Mouse (Mus musculus): Measurements from ENCODE around the gene Npy4r. TPM values are rescaled to one million over a fixed set of nuclear protein-coding genes. Genes with fewer than 3 reads are reported as not detected.

The Npy4r gene
- polyA plus RNA-seq, 1 experiment: 0.34 TPM

GRCm38 (mm10) chr14:34120923-34121351, 31.4 kb downstream of the Npy4r start:
- no peaks in the 10 kb centered on the region for H3K36me3 ChIP-seq (ENCODE audit: control insufficient read depth, insufficient read depth)
- no peaks in the 10 kb centered on the region for H3K79me2 ChIP-seq (ENCODE audit: control insufficient read depth, insufficient read depth)
- H3K4me3 ChIP-seq: no peak overlapping the region
- TF ChIP-seq REST (IDR thresholded peaks at IDR 0.05; ENCODE audit: insufficient read depth, insufficient read length): no peak
- TF ChIP-seq SRF (IDR thresholded peaks at IDR 0.05; ENCODE audit: control insufficient read depth, insufficient read length, low read depth): no peak
- no peak for TF ChIP-seq TCF3 (IDR thresholded peaks at IDR 0.05; ENCODE audit: insufficient read length, low read depth)
- TF ChIP-seq POLR2AphosphoS2 (IDR thresholded peaks at IDR 0.05; ENCODE audit: insufficient read length, low read depth): no peak
- TF ChIP-seq TCF12 (IDR thresholded peaks at IDR 0.05; ENCODE audit: insufficient read depth, poor library complexity, severe bottlenecking): no peak
- no peak for TF ChIP-seq USF1 (IDR thresholded peaks at IDR 0.05; ENCODE audit: low read depth)
- TF ChIP-seq MYOD1 (IDR thresholded peaks at IDR 0.05; ENCODE audit: control insufficient read depth in 1 of 3, insufficient read length in 2 of 3, low read depth in 2 of 3): no peak
- no peak overlapping the region for H3ac ChIP-seq (ENCODE audit: control insufficient read depth, insufficient read length)
- no peaks in the 10 kb centered on the region for H3K27me3 ChIP-seq (ENCODE audit: control insufficient read depth, insufficient read depth, insufficient read length)
- H3K4me2 ChIP-seq (ENCODE audit: low read depth): no peak overlapping the region

- Histone ChIP-seq H3K36me3 (ENCODE audit: control insufficient read depth, insufficient read depth) (no peaks in the 10 kb centered on the region), H3ac (ENCODE audit: control insufficient read depth, insufficient read length) (no peak overlapping the region), H3K4me3 (no peak overlapping the region), H3K79me2 (ENCODE audit: control insufficient read depth, insufficient read depth) (no peaks in the 10 kb centered on the region), H3K4me2 (ENCODE audit: low read depth) (no peak overlapping the region), H3K27me3 (ENCODE audit: control insufficient read depth, insufficient read depth, insufficient read length) (no peaks in the 10 kb centered on the region)
- TF ChIP-seq TCF3 (IDR thresholded peaks at IDR 0.05; ENCODE audit: insufficient read length, low read depth) (no peak), POLR2AphosphoS2 (IDR thresholded peaks at IDR 0.05; ENCODE audit: insufficient read length, low read depth) (no peak), SRF (IDR thresholded peaks at IDR 0.05; ENCODE audit: control insufficient read depth, insufficient read length, low read depth) (no peak), MYOG (IDR thresholded peaks at IDR 0.05; ENCODE audit: control insufficient read depth in 1 of 3, insufficient read depth in 1 of 3, insufficient read length in 2 of 3, low read depth in 2 of 3) (no peak), REST (IDR thresholded peaks at IDR 0.05; ENCODE audit: insufficient read depth, insufficient read length) (no peak), E2F4 (IDR thresholded peaks at IDR 0.05; ENCODE audit: insufficient read depth) (no peak), CEBPB (IDR thresholded peaks at IDR 0.05; ENCODE audit: insufficient read depth, poor library complexity, severe bottlenecking) (no peak), TCF12 (IDR thresholded peaks at IDR 0.05; ENCODE audit: insufficient read depth, poor library complexity, severe bottlenecking) (no peak)
Observed at GRCm38 (mm10) chr14:34120016-34120910, 32.0 kb downstream of the Npy4r start.

GRCm38 (mm10) chr14:34119046-34119723, 33.1 kb downstream of the Npy4r start:
- Histone ChIP-seq H3K79me2 (ENCODE audit: control insufficient read depth, insufficient read depth) (no peaks in the 10 kb centered on the region), H3K4me3 (no peak overlapping the region), H3ac (ENCODE audit: control insufficient read depth, insufficient read length) (no peak overlapping the region), H3K27me3 (ENCODE audit: control insufficient read depth, insufficient read depth, insufficient read length) (no peaks in the 10 kb centered on the region), H3K36me3 (ENCODE audit: control insufficient read depth, insufficient read depth) (no peaks in the 10 kb centered on the region), H3K4me2 (ENCODE audit: low read depth) (no peak overlapping the region)
- TF ChIP-seq MAX (IDR thresholded peaks at IDR 0.05; ENCODE audit: low read depth): no peak

GRCm38 (mm10) chr14:34114311-34114710, 38.0 kb downstream of the Npy4r start:
- Histone ChIP-seq H3K79me2 (ENCODE audit: control insufficient read depth, insufficient read depth) (no peaks in the 10 kb centered on the region), H3K27me3 (ENCODE audit: control insufficient read depth, insufficient read depth, insufficient read length) (no peaks in the 10 kb centered on the region), H3K4me3 (no peak overlapping the region), H3K36me3 (ENCODE audit: control insufficient read depth, insufficient read depth) (no peaks in the 10 kb centered on the region), H3K4me2 (ENCODE audit: low read depth) (no peak overlapping the region), H3ac (ENCODE audit: control insufficient read depth, insufficient read length) (no peak overlapping the region)
- TF ChIP-seq E2F4 (IDR thresholded peaks at IDR 0.05; ENCODE audit: insufficient read depth): no peak

GRCm38 (mm10) chr14:34107594-34107993, 44.7 kb downstream of the Npy4r start:
- no peak overlapping the region for H3K4me3 ChIP-seq
- H3K27me3 ChIP-seq (ENCODE audit: control insufficient read depth, insufficient read depth, insufficient read length): no peaks in the 10 kb centered on the region
- no peaks in the 10 kb centered on the region for H3K79me2 ChIP-seq (ENCODE audit: control insufficient read depth, insufficient read depth)
- no peak overlapping the region for H3K4me2 ChIP-seq (ENCODE audit: low read depth)
- TF ChIP-seq TCF12 (IDR thresholded peaks at IDR 0.05; ENCODE audit: insufficient read depth, poor library complexity, severe bottlenecking): no peak
- no peak for TF ChIP-seq TCF3 (IDR thresholded peaks at IDR 0.05; ENCODE audit: insufficient read length, low read depth)
- no peak for TF ChIP-seq POLR2A (IDR thresholded peaks at IDR 0.05; ENCODE audit: insufficient read length, low read depth)
- no peak for TF ChIP-seq MYOG (IDR thresholded peaks at IDR 0.05; ENCODE audit: control insufficient read depth in 1 of 3, insufficient read depth in 1 of 3, insufficient read length in 2 of 3, low read depth in 2 of 3)
- no peak for TF ChIP-seq POLR2AphosphoS2 (IDR thresholded peaks at IDR 0.05; ENCODE audit: insufficient read length, low read depth)
- no peak for TF ChIP-seq MAX (IDR thresholded peaks at IDR 0.05; ENCODE audit: low read depth)
- no peak for TF ChIP-seq SRF (IDR thresholded peaks at IDR 0.05; ENCODE audit: control insufficient read depth, insufficient read length, low read depth)
- TF ChIP-seq CEBPB (IDR thresholded peaks at IDR 0.05; ENCODE audit: insufficient read depth, poor library complexity, severe bottlenecking): no peak
- TF ChIP-seq MYOD1 (IDR thresholded peaks at IDR 0.05; ENCODE audit: control insufficient read depth in 1 of 3, insufficient read length in 2 of 3, low read depth in 2 of 3): no peak
- TF ChIP-seq REST (IDR thresholded peaks at IDR 0.05; ENCODE audit: insufficient read depth, insufficient read length): no peak
- no peak for TF ChIP-seq E2F4 (IDR thresholded peaks at IDR 0.05; ENCODE audit: insufficient read depth)
- TF ChIP-seq USF1 (IDR thresholded peaks at IDR 0.05; ENCODE audit: low read depth): no peak
- H3K36me3 ChIP-seq (ENCODE audit: control insufficient read depth, insufficient read depth): no peaks in the 10 kb centered on the region
- no peak overlapping the region for H3ac ChIP-seq (ENCODE audit: control insufficient read depth, insufficient read length)

Measured in myocyte (in vitro differentiated cells).